Mouse (Mus musculus): ENCODE measurements around the gene Gm1604a. TPM values are rescaled to one million over a fixed set of nuclear protein-coding genes. Genes with fewer than 3 reads are reported as not detected.

The Gm1604a gene
- polyA plus RNA-seq, 1 experiment from 2014 or later: not detected

Other genes with a start within 250 kb of the Gm1604a start
- gene Ezr, start 242.8 kb upstream of the Gm1604a start, polyA plus RNA-seq (2016; fragmentation: Nextera tagmentation; extraction: Ambion mirVana): 97.9 and 103 TPM in 2 replicates
- 45.4 and 45.7 TPM in 2 replicates for gene Rsph3b, start 76.9 kb upstream of the Gm1604a start, polyA plus RNA-seq (2016; fragmentation: Nextera tagmentation; extraction: Ambion mirVana)
- 46.8 and 51.7 TPM in 2 replicates for gene Tagap1, start 64.4 kb upstream of the Gm1604a start, polyA plus RNA-seq (2016; fragmentation: Nextera tagmentation; extraction: Ambion mirVana)
- 115 and 126 TPM in 2 replicates for gene Rnaset2b, start 54.9 kb upstream of the Gm1604a start, polyA plus RNA-seq (2016; fragmentation: Nextera tagmentation; extraction: Ambion mirVana)
- 0.48 and 0.84 TPM in 2 replicates for gene Gm49721, start 46.7 kb upstream of the Gm1604a start, polyA plus RNA-seq (2016; fragmentation: Nextera tagmentation; extraction: Ambion mirVana)
- gene Rps6ka2, start 144.5 kb downstream of the Gm1604a start, polyA plus RNA-seq (2016; fragmentation: Nextera tagmentation; extraction: Ambion mirVana): 34.3 and 35.2 TPM in 2 replicates

Measured in hindbrain, embryonic 12.5 days (tissue).